Mouse (Mus musculus) induced T-regulatory cell, adult 2 months (primary cell): ENCODE results near the gene Coro1c.

Source experiments
- DNase-seq: peaks from one replicate; pipeline ENCODE4 v3.0.0-alpha.2; 2012; ENCODE audit warnings: low read depth

Gene Coro1c

GRCm38 (mm10) chr5:113883384-113883771 lies 25.2 kb downstream of the Coro1c start:
- no peak for DNase-seq

- no peak for DNase-seq
Observed at GRCm38 (mm10) chr5:113882566-113883383, 25.8 kb downstream of the Coro1c start.

- no peak for DNase-seq
Observed at GRCm38 (mm10) chr5:113881136-113881535, 27.4 kb downstream of the Coro1c start.

GRCm38 (mm10) chr5:113878943-113879617 lies 29.5 kb downstream of the Coro1c start:
- DNase-seq, result no peak

GRCm38 (mm10) chr5:113877565-113877964 lies 31.0 kb downstream of the Coro1c start:
- no peak for DNase-seq

- DNase-seq, result no peak
Observed at GRCm38 (mm10) chr5:113876176-113876575, 32.4 kb downstream of the Coro1c start.

- no peak for DNase-seq
Observed at GRCm38 (mm10) chr5:113875625-113876024, 32.9 kb downstream of the Coro1c start.

GRCm38 (mm10) chr5:113874063-113875024 lies 34.2 kb downstream of the Coro1c start:
- DNase-seq, result no peak

- DNase-seq, result peak; percentile 59
Observed at GRCm38 (mm10) chr5:113872936-113873912, 35.3 kb downstream of the Coro1c start.

- no peak for DNase-seq
Observed at GRCm38 (mm10) chr5:113871903-113872548, 36.5 kb downstream of the Coro1c start.

- DNase-seq, result no peak
Observed at GRCm38 (mm10) chr5:113870393-113871040, 38.0 kb downstream of the Coro1c start.

- DNase-seq, result no peak
Observed at GRCm38 (mm10) chr5:113869132-113869531, 39.4 kb downstream of the Coro1c start.

- DNase-seq, result no peak
Observed at GRCm38 (mm10) chr5:113864992-113865391, 43.6 kb downstream of the Coro1c start.

- no peak for DNase-seq
Observed at GRCm38 (mm10) chr5:113863994-113864393, 44.6 kb downstream of the Coro1c start.

GRCm38 (mm10) chr5:113862418-113862817 lies 46.1 kb downstream of the Coro1c start:
- no peak for DNase-seq

- DNase-seq, result peak; percentile 60
Observed at GRCm38 (mm10) chr5:113861294-113861693, 47.3 kb downstream of the Coro1c start.

- DNase-seq, result peak; percentile 66
Observed at GRCm38 (mm10) chr5:113858971-113859370, 49.6 kb downstream of the Coro1c start.

- DNase-seq, result no peak
Observed at GRCm38 (mm10) chr5:113858550-113858949, 50.0 kb downstream of the Coro1c start.

- no peak for DNase-seq
Observed at GRCm38 (mm10) chr5:113857631-113858030, 50.9 kb downstream of the Coro1c start.

GRCm38 (mm10) chr5:113856631-113857030 lies 51.9 kb downstream of the Coro1c start:
- no peak for DNase-seq
